Mouse (Mus musculus) CH12.LX (cell line): Measurements from ENCODE around the gene Zfp931. TPM values are rescaled to one million over a fixed set of nuclear protein-coding genes. Genes with fewer than 3 reads are reported as not detected.

ENCODE experiments used
- DNase-seq: peaks from one replicate; pipeline ENCODE4 v3.0.0-alpha.2; 2013; ENCODE audit errors: extremely low read depth
- H3K27ac ChIP-seq: 2 replicates; pipeline ENCODE4 v1.5.1; 2012; ENCODE audit warnings: low read depth, mild to moderate bottlenecking, control low read depth, moderate library complexity; ENCODE audit not compliant: insufficient read depth
- H3K27me3 ChIP-seq: replicated peaks from 2 replicates; pipeline ENCODE3; 2012; ENCODE audit warnings: inconsistent platforms
- H3K36me3 ChIP-seq, 2 experiments: replicated peaks in 1 of 2; 2 replicates each; pipeline versions ENCODE3 to v1.6.1; 2012; ENCODE audit warnings: inconsistent platforms in 1 of 2, low read length in 1 of 2, mild to moderate bottlenecking in 1 of 2, mixed read lengths in 1 of 2, moderate library complexity in 1 of 2; ENCODE audit not compliant: control insufficient read depth in 1 of 2, insufficient read depth in 1 of 2
- H3K4me1 ChIP-seq, 2 experiments: 2 replicates each; pipeline ENCODE4 v1.6.1; 2012; ENCODE audit warnings: inconsistent platforms in 1 of 2, moderate library complexity in 1 of 2; ENCODE audit not compliant: insufficient read depth in 2 of 2, control insufficient read depth in 1 of 2
- H3K4me2 ChIP-seq: 2 replicates; pipeline ENCODE4 v1.6.1; 2012; ENCODE audit warnings: low read depth, mild to moderate bottlenecking, control low read depth; ENCODE audit not compliant: poor library complexity, insufficient read depth, severe bottlenecking
- H3K4me3 ChIP-seq, 3 experiments: fragments of 150-350 bp in 1 of 3; sonication (generic) in 1 of 3; replicated peaks in 1 of 3; 2 replicates each; pipeline versions ENCODE3 to v1.5.1; 2011 to 2012; ENCODE audit warnings: low read depth in 2 of 3, low read length in 2 of 3, mild to moderate bottlenecking in 2 of 3, moderate library complexity in 2 of 3, control low read depth in 1 of 3, improper control_type of control experiment in 1 of 3, inconsistent platforms in 1 of 3, mixed read lengths in 1 of 3; ENCODE audit not compliant: poor library complexity in 1 of 3
- H3K79me2 ChIP-seq: replicated peaks from 2 replicates; pipeline ENCODE4 v1.6.1; 2012; ENCODE audit warnings: mild to moderate bottlenecking, moderate library complexity; ENCODE audit not compliant: control insufficient read depth, poor library complexity, insufficient read depth, severe bottlenecking; ENCODE audit errors: extremely low read depth
- H3K9ac ChIP-seq: 2 replicates; pipeline ENCODE4 v1.6.1; 2012; ENCODE audit warnings: low read depth, mild to moderate bottlenecking, control low read depth, moderate library complexity; ENCODE audit not compliant: insufficient read depth
- H3K9me3 ChIP-seq: replicated peaks from 2 replicates; pipeline ENCODE3; 2012; ENCODE audit warnings: low read length, inconsistent platforms, mixed read lengths
- BHLHE40 ChIP-seq: IDR thresholded peaks from 2 replicates; pipeline ENCODE4 v1.6.1; 2011; ENCODE audit warnings: mild to moderate bottlenecking, low read depth, low read length, improper control_type of control experiment
- CHD1 ChIP-seq: IDR thresholded peaks from 2 replicates; pipeline ENCODE4 v1.6.1; 2012; ENCODE audit warnings: low read depth, low read length, improper control_type of control experiment, inconsistent platforms
- CHD2 ChIP-seq: IDR thresholded peaks from 2 replicates; pipeline ENCODE4 v1.6.1; 2011; ENCODE audit warnings: low read length, improper control_type of control experiment
- CTCF ChIP-seq, 2 experiments: IDR thresholded peaks in 1 of 2; conservative IDR thresholded peaks in 1 of 2; 2 replicates each; pipeline ENCODE4 v1.5.1; 2011 to 2012; ENCODE audit warnings: low read depth in 2 of 2, low read length in 2 of 2, improper control_type of control experiment in 1 of 2, inconsistent platforms in 1 of 2, mild to moderate bottlenecking in 1 of 2, moderate library complexity in 1 of 2
- E2F4 ChIP-seq: IDR thresholded peaks from 2 replicates; pipeline ENCODE4 v1.6.1; 2011; ENCODE audit warnings: low read depth, low read length, improper control_type of control experiment; ENCODE audit not compliant: insufficient replicate concordance
- ELF1 ChIP-seq: IDR thresholded peaks from 2 replicates; pipeline ENCODE4 v1.6.1; 2014; ENCODE audit warnings: low read depth, mild to moderate bottlenecking, inconsistent platforms, low read length, improper control_type of control experiment
- EP300 ChIP-seq: IDR thresholded peaks from 2 replicates; pipeline ENCODE4 v1.6.1; 2011; ENCODE audit warnings: low read length, improper control_type of control experiment
- ETS1 ChIP-seq: conservative IDR thresholded peaks from 2 replicates; pipeline ENCODE4 v1.6.1; 2012; ENCODE audit warnings: low read depth, mild to moderate bottlenecking, inconsistent platforms, low read length, improper control_type of control experiment, moderate library complexity
- HCFC1 ChIP-seq: IDR thresholded peaks from 2 replicates; pipeline ENCODE4 v1.6.1; 2012; ENCODE audit warnings: low read depth, mild to moderate bottlenecking, inconsistent platforms, low read length, improper control_type of control experiment
- JUND ChIP-seq: conservative IDR thresholded peaks from 2 replicates; pipeline ENCODE4 v1.6.1; 2011; ENCODE audit warnings: low read depth, low read length, improper control_type of control experiment
- MAFK ChIP-seq: IDR thresholded peaks from 2 replicates; pipeline ENCODE4 v1.6.1; 2011; ENCODE audit warnings: low read length, improper control_type of control experiment; ENCODE audit not compliant: insufficient replicate concordance
- MEF2A ChIP-seq: IDR thresholded peaks from 2 replicates; pipeline ENCODE4 v1.6.1; 2014; ENCODE audit warnings: low read depth, mild to moderate bottlenecking, inconsistent platforms, low read length, improper control_type of control experiment, borderline replicate concordance
- MXI1 ChIP-seq: IDR thresholded peaks from 2 replicates; pipeline ENCODE4 v1.6.1; 2011; ENCODE audit warnings: mild to moderate bottlenecking, low read depth, low read length, improper control_type of control experiment
- NELFE ChIP-seq: IDR thresholded peaks from 2 replicates; pipeline ENCODE4 v1.6.1; 2011; ENCODE audit warnings: low read depth, low read length, improper control_type of control experiment
- NRF1 ChIP-seq: IDR thresholded peaks from 2 replicates; pipeline ENCODE4 v1.6.1; 2014; ENCODE audit warnings: low read depth, mild to moderate bottlenecking, inconsistent platforms, low read length, improper control_type of control experiment, moderate library complexity
- POLR2A ChIP-seq: IDR thresholded peaks from 2 replicates; pipeline ENCODE4 v1.6.1; 2011; ENCODE audit warnings: low read depth, mild to moderate bottlenecking, improper control_type of control experiment, low read length
- POLR2AphosphoS2 ChIP-seq: IDR thresholded peaks from 2 replicates; pipeline ENCODE4 v1.6.1; 2011; ENCODE audit warnings: low read depth, low read length, improper control_type of control experiment
- RAD21 ChIP-seq: IDR thresholded peaks from 2 replicates; pipeline ENCODE4 v1.6.1; 2011; ENCODE audit warnings: low read depth, mild to moderate bottlenecking, low read length, improper control_type of control experiment, moderate library complexity
- SIN3A ChIP-seq: IDR thresholded peaks from 2 replicates; pipeline ENCODE4 v1.6.1; 2012; ENCODE audit warnings: low read length, improper control_type of control experiment, inconsistent platforms
- SMC3 ChIP-seq: IDR thresholded peaks from 2 replicates; pipeline ENCODE4 v1.6.1; 2011; ENCODE audit warnings: low read depth, low read length, improper control_type of control experiment
- TBP ChIP-seq: conservative IDR thresholded peaks from 2 replicates; pipeline ENCODE4 v1.6.1; 2011; ENCODE audit warnings: low read depth, low read length, improper control_type of control experiment
- TCF12 ChIP-seq: IDR thresholded peaks from 2 replicates; pipeline ENCODE4 v1.6.1; 2014; ENCODE audit warnings: low read depth, mild to moderate bottlenecking, inconsistent platforms, low read length, improper control_type of control experiment
- UBTF ChIP-seq: IDR thresholded peaks from 2 replicates; pipeline ENCODE4 v1.6.1; 2012; ENCODE audit warnings: low read depth, mild to moderate bottlenecking, inconsistent platforms, low read length, improper control_type of control experiment, moderate library complexity
- ZC3H11A ChIP-seq: IDR thresholded peaks from 2 replicates; pipeline ENCODE4 v1.6.1; 2012; ENCODE audit warnings: low read depth, mild to moderate bottlenecking, inconsistent platforms, low read length, improper control_type of control experiment
- ZMIZ1 ChIP-seq: IDR thresholded peaks from 2 replicates; pipeline ENCODE4 v1.6.1; 2012; ENCODE audit warnings: low read depth, mild to moderate bottlenecking, inconsistent platforms, low read length, improper control_type of control experiment
- dilution Hi-C: fragments of 300-500 bp; cut with MboI; formaldehyde crosslinking; loops from 2 replicates; pipeline ENCODE4 v1.14.3; 2020; ENCODE audit warnings: low sequenced_read_pairs; ENCODE audit not compliant: extremely low pct_unique_long_range_greater_than_20kb, extremely low pct_ligation_motif_present
- in situ Hi-C: fragments of 300-500 bp; cut with MboI; formaldehyde crosslinking; loops from 3 replicates; pipeline ENCODE4 v1.14.3; 2019; ENCODE audit warnings: low sequenced_read_pairs, low pct_ligation_motif_present, low pct_unique_long_range_greater_than_20kb, mixed read lengths
- polyA plus RNA-seq: library from polyadenylated mRNA; unstranded; fragments of >175 nt; gene quantifications from 2 replicates; pipeline ENCODE4 v1.2.1, GENCODE M21; 2012; ENCODE audit warnings: low read depth; ENCODE audit not compliant: insufficient read length
- total RNA-seq, 2 experiments: library from RNA; depleted of rRNA; stranded (reverse); fragments of 300-350 nt in 1 of 2; fragments of >200 nt in 1 of 2; gene quantifications; 2 replicates each; pipeline ENCODE4 v1.2.3; 2012 to 2014

Gene Zfp931
- total and polyA plus RNA-seq, 3 experiments: 3.2 to 14.0 (median 5.6) TPM

DNA sequence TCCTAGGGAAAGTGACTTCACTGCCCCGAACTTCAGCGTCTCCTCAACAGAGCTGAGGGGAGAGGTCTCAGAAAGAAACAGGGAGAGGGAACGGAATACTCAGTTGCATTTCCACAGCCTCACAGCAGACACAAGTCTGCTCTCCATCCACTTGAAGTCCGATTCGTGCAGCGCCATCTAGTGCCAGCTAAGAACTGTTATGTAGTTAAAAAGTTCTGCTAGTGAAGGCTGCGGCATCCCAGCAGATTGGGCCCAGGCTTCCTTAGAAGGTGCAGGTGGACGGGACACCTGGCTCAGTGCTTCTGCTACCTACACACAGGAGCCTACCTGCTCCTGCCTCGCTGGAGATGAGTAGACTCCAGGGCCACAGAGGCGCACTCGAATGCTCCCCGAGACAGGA is 39.7 kb upstream of the Zfp931 start:
- Histone ChIP-seq H3K36me3 (no peaks in the 10 kb centered on the region), H3K4me1 (peaks cover 0 to 5% of the 10 kb centered on the region in 2 experiments; a peak in 1 of 4 replicates), H3K27ac (no peak overlapping the region), H3K79me2 (no peaks in the 10 kb centered on the region), H3K4me2 (no peak overlapping the region), H3K9me3 (no peaks in the 10 kb centered on the region), H3K27me3 (peaks cover 43% of the 10 kb centered on the region), H3K9ac (no peak overlapping the region), H3K4me3 (no peak overlapping the region)
- in situ Hi-C loops (no loop called here), dilution Hi-C loops (no loop called here)
- DNase-seq: peak; percentile 56
- peak; percentile 69 for TF ChIP-seq SMC3
- no peak for TF ChIP-seq TBP
- peak; percentile 33 for TF ChIP-seq RAD21
- TF ChIP-seq CTCF (conservative IDR thresholded peaks at IDR 0.05 in 1 of 2, IDR thresholded peaks at IDR 0.05 in 1 of 2; ENCODE audit: low read depth in 2 of 2, low read length in 2 of 2): peak; percentile 22 to 71

DNA sequence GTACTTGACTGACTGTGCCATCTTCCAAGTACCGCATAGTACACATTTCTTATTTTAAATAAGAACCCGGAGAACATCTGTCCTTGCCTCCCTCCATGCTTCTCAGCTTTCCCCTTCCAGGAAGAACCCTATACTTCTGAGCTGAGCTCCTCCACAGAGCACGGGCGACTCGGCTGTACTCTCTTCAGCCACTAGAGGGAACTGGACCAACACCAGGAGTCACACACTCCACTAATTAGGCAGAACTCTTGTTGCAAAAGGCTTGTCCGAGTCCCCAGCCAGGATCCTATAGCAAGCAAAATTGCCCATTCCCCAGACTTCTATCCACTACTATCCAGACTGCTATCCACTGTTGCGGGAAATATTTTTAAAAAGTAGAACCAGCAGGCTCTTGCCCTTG is 23.7 kb upstream of the Zfp931 start:
- Histone ChIP-seq H3K9ac (no peak overlapping the region), H3K36me3 (no peaks in the 10 kb centered on the region), H3K4me1 (no peaks in the 10 kb centered on the region), H3K79me2 (no peaks in the 10 kb centered on the region), H3K27me3 (peaks cover 44% of the 10 kb centered on the region), H3K4me2 (no peak overlapping the region; the same call in 1 of the 2 replicates), H3K9me3 (no peaks in the 10 kb centered on the region), H3K4me3 (no peak overlapping the region), H3K27ac (no peak overlapping the region)
- dilution Hi-C loops (no loop called here), in situ Hi-C loops (no loop called here)
- peak; percentile 53 for DNase-seq
- no peak for TF ChIP-seq MXI1
- TF ChIP-seq ZMIZ1: no peak
- TF ChIP-seq RAD21: peak; percentile 65
- TF ChIP-seq HCFC1: no peak
- TF ChIP-seq SMC3: peak; percentile 54
- TF ChIP-seq MAFK: no peak
- TF ChIP-seq CTCF (conservative IDR thresholded peaks at IDR 0.05 in 1 of 2, IDR thresholded peaks at IDR 0.05 in 1 of 2; ENCODE audit: low read depth in 2 of 2, low read length in 2 of 2): peak; percentile 17 to 80; a peak in 3 of 4 replicates
- no peak for TF ChIP-seq CHD2
- no peak for TF ChIP-seq NRF1
- TF ChIP-seq POLR2A: no peak
- TF ChIP-seq POLR2AphosphoS2: no peak

DNA sequence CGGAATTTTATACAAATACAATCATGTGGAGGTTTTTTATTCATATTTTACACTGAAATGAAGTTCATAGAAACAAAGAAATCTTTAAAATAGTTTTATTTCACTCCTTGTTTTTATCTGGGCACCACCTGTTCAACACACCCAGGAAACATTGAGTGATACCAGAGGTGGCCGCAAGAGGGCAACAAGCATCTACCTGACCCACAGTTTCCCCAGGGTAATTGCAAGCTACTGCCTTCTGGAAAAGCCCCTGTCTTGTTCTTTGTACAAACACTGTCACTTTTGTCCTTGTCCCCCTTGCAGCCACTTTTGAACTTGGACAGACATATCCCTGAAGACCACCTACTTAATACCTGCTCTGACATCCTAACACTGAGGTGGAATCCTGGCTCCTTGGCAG is 19.7 kb upstream of the Zfp931 start:
- peak; percentile 49 for DNase-seq
- Histone ChIP-seq H3K79me2 (no peaks in the 10 kb centered on the region), H3K4me3 (no peak overlapping the region), H3K36me3 (no peaks in the 10 kb centered on the region), H3K27me3 (peaks cover 35% of the 10 kb centered on the region), H3K9me3 (no peaks in the 10 kb centered on the region), H3K4me2 (no peak overlapping the region), H3K4me1 (no peaks in the 10 kb centered on the region), H3K27ac (no peak overlapping the region), H3K9ac (no peak overlapping the region)
- in situ Hi-C loops (no loop called here), dilution Hi-C loops (no loop called here)
- TF ChIP-seq ETS1: no peak
- TF ChIP-seq EP300: no peak
- no peak for TF ChIP-seq BHLHE40
- TF ChIP-seq JUND: no peak
- peak; percentile 72 for TF ChIP-seq RAD21
- TF ChIP-seq CHD2: no peak
- TF ChIP-seq CHD1: no peak
- no peak for TF ChIP-seq NELFE
- no peak for TF ChIP-seq POLR2A
- no peak for TF ChIP-seq UBTF
- no peak for TF ChIP-seq ELF1
- no peak for TF ChIP-seq SIN3A
- TF ChIP-seq CTCF (conservative IDR thresholded peaks at IDR 0.05 in 1 of 2, IDR thresholded peaks at IDR 0.05 in 1 of 2; ENCODE audit: low read depth in 2 of 2, low read length in 2 of 2): peak; percentile 60 to 83; a peak in 3 of 4 replicates
- no peak for TF ChIP-seq TCF12
- TF ChIP-seq ZMIZ1: no peak
- peak; percentile 62 for TF ChIP-seq SMC3
- no peak for TF ChIP-seq MEF2A
- TF ChIP-seq E2F4: no peak
- no peak for TF ChIP-seq ZC3H11A
